Mouse (Mus musculus): ENCODE measurements around the gene Hcn2.

Gene Hcn2

GRCm38 (mm10) chr10:79709307-79709706 is 7.1 kb upstream of the Hcn2 start:
- DNase-seq (ENCODE audit: low read depth), result no peak

GRCm38 (mm10) chr10:79712029-79712428 is 4.4 kb upstream of the Hcn2 start:
- DNase-seq (ENCODE audit: low read depth), result peak; percentile 48

- peak; percentile 87 for DNase-seq (ENCODE audit: low read depth)
These were observed 3.8 kb upstream of the Hcn2 start for GRCm38 (mm10) chr10:79712499-79713126.

- no peak for DNase-seq (ENCODE audit: low read depth)
These were observed 3.3 kb upstream of the Hcn2 start for GRCm38 (mm10) chr10:79713163-79713562.

GRCm38 (mm10) chr10:79714996-79715395 is 1.4 kb upstream of the Hcn2 start:
- DNase-seq (ENCODE audit: low read depth), result no peak

GRCm38 (mm10) chr10:79716988-79717355 is 538 bp downstream of the Hcn2 start:
- no peak for DNase-seq (ENCODE audit: low read depth)

- DNase-seq (ENCODE audit: low read depth), result peak; percentile 89
These were observed 1.4 kb downstream of the Hcn2 start for GRCm38 (mm10) chr10:79717640-79718357.

GRCm38 (mm10) chr10:79721089-79721488 is 4.7 kb downstream of the Hcn2 start:
- DNase-seq (ENCODE audit: low read depth), result no peak

- no peak for DNase-seq (ENCODE audit: low read depth)
These were observed 6.6 kb downstream of the Hcn2 start for GRCm38 (mm10) chr10:79723047-79723446.

GRCm38 (mm10) chr10:79723692-79724091 is 7.3 kb downstream of the Hcn2 start:
- no peak for DNase-seq (ENCODE audit: low read depth)

GRCm38 (mm10) chr10:79726090-79726489 is 9.7 kb downstream of the Hcn2 start:
- peak; percentile 58 for DNase-seq (ENCODE audit: low read depth)

GRCm38 (mm10) chr10:79728323-79729249 is 12.2 kb downstream of the Hcn2 start:
- no peak for DNase-seq (ENCODE audit: low read depth)

- DNase-seq (ENCODE audit: low read depth), result no peak
These were observed 13.0 kb downstream of the Hcn2 start for GRCm38 (mm10) chr10:79729357-79729965.

GRCm38 (mm10) chr10:79732500-79732899 is 16.1 kb downstream of the Hcn2 start:
- DNase-seq (ENCODE audit: low read depth), result peak; percentile 37

- no peak for DNase-seq (ENCODE audit: low read depth)
These were observed 17.4 kb downstream of the Hcn2 start for GRCm38 (mm10) chr10:79733847-79734246.

GRCm38 (mm10) chr10:79735361-79735760 is 18.9 kb downstream of the Hcn2 start:
- no peak for DNase-seq (ENCODE audit: low read depth)

- no peak for DNase-seq (ENCODE audit: low read depth)
These were observed 20.3 kb downstream of the Hcn2 start for GRCm38 (mm10) chr10:79736706-79737105.

GRCm38 (mm10) chr10:79738259-79738658 is 21.8 kb downstream of the Hcn2 start:
- no peak for DNase-seq (ENCODE audit: low read depth)

- DNase-seq (ENCODE audit: low read depth), result peak; percentile 37
These were observed 22.8 kb downstream of the Hcn2 start for GRCm38 (mm10) chr10:79739234-79739633.

- DNase-seq (ENCODE audit: low read depth), result no peak
These were observed 24.4 kb downstream of the Hcn2 start for GRCm38 (mm10) chr10:79740863-79741262.

- DNase-seq (ENCODE audit: low read depth), result no peak
These were observed 26.7 kb downstream of the Hcn2 start for GRCm38 (mm10) chr10:79743161-79743560.

GRCm38 (mm10) chr10:79743650-79744365 is 27.4 kb downstream of the Hcn2 start:
- no peak for DNase-seq (ENCODE audit: low read depth)

Data from NIH3T3 (cell line).